Mouse (Mus musculus) liver, adult 2 months (tissue): ENCODE measurements around the gene Itsn1. TPM values are rescaled to one million over a fixed set of nuclear protein-coding genes. Genes with fewer than 3 reads are reported as not detected.
A peak's percentile ranks its signal among the peaks of the same experiment; 100 is the strongest.

Experiments used
- DNase-seq: peaks from one replicate; pipeline ENCODE4 v3.0.0-alpha.2; 2011; ENCODE audit warnings: low read depth, low spot score; ENCODE audit errors: extremely low read depth
- H3K27ac ChIP-seq: fragments of 200-500 bp; replicated peaks from 2 replicates; pipeline ENCODE4 v1.5.1; 2012; ENCODE audit warnings: low read depth, mild to moderate bottlenecking, control low read depth, inconsistent platforms, low read length; ENCODE audit not compliant: insufficient read depth
- H3K27me3 ChIP-seq: fragments of 200-500 bp; 2 replicates; pipeline ENCODE4 v1.6.1; 2012; ENCODE audit warnings: mild to moderate bottlenecking, moderate library complexity, low read length, inconsistent platforms; ENCODE audit not compliant: control insufficient read depth, insufficient read depth
- H3K36me3 ChIP-seq: fragments of 200-500 bp; 2 replicates; pipeline ENCODE4 v1.6.1; 2012; ENCODE audit warnings: low read length, inconsistent platforms; ENCODE audit not compliant: control insufficient read depth, insufficient read depth
- H3K4me1 ChIP-seq: fragments of 200-500 bp; 2 replicates; pipeline ENCODE4 v1.6.1; 2011; ENCODE audit warnings: low read length; ENCODE audit not compliant: control insufficient read depth, insufficient read depth
- H3K4me3 ChIP-seq: fragments of 200-500 bp; 2 replicates; pipeline ENCODE4 v1.5.1; 2011; ENCODE audit warnings: low read depth, mild to moderate bottlenecking, control low read depth, low read length, moderate library complexity; ENCODE audit not compliant: insufficient read depth
- H3K79me2 ChIP-seq: fragments of 200-500 bp; 2 replicates; pipeline ENCODE4 v1.6.1; 2012; ENCODE audit warnings: inconsistent platforms, mild to moderate bottlenecking, low read length, moderate library complexity; ENCODE audit not compliant: control insufficient read depth, insufficient read depth
- H3K9ac ChIP-seq: fragments of 200-500 bp; 2 replicates; pipeline ENCODE4 v1.6.1; 2012; ENCODE audit warnings: low read depth, mild to moderate bottlenecking, control low read depth, inconsistent platforms, low read length
- CTCF ChIP-seq: fragments of 200-500 bp; IDR thresholded peaks from 2 replicates; pipeline ENCODE4 v1.5.1; 2011; ENCODE audit warnings: low read depth, low read length, control low read depth
- POLR2A ChIP-seq: fragments of 200-500 bp; IDR thresholded peaks from 2 replicates; pipeline ENCODE4 v1.6.1; 2011; ENCODE audit warnings: low read length, control low read depth; ENCODE audit not compliant: insufficient read depth; ENCODE audit errors: extremely low read depth
- WGBS: fragments of 180-500 bp; shearing (Covaris S2); methylation state at CpG from one replicate; pipeline ENCODE4 v1.1.7; 2018; 5-methylcytosine and 5-hydroxymethylcytosine counted together
- polyA plus RNA-seq: library from polyadenylated mRNA; depleted of rRNA; stranded (reverse); fragments of >200 nt; gene quantifications from 2 replicates; pipeline ENCODE4 v1.2.3, GENCODE M21; 2012
- total RNA-seq: library from RNA; depleted of rRNA; stranded (reverse); fragments of >200 nt; gene quantifications from 2 replicates; pipeline ENCODE4 v1.2.3, GENCODE M21; 2014

Itsn1 gene
- total and polyA plus RNA-seq, 2 experiments, result 13.6 to 16.3 TPM

- H3K79me2 ChIP-seq, result no peaks in the 10 kb centered on the region
- no peak overlapping the region for H3K9ac ChIP-seq
- TF ChIP-seq CTCF (no peak), POLR2A (no peak)
- DNase-seq, result no peak
- peaks cover 2% of the 10 kb centered on the region; the same call in 1 of the 2 replicates for H3K36me3 ChIP-seq
- WGBS, result 72% methylated on average over 6 of the region's 6 CpGs
- no peaks in the 10 kb centered on the region for H3K27me3 ChIP-seq
- no peaks in the 10 kb centered on the region for H3K4me1 ChIP-seq
- no peak overlapping the region for H3K4me3 ChIP-seq
- no peak overlapping the region for H3K27ac ChIP-seq
These were observed 190.0 kb downstream of the Itsn1 start for GRCm38 (mm10) chr16:91919056-91919455.

- Histone ChIP-seq H3K4me1 (no peaks in the 10 kb centered on the region), H3K27me3 (no peaks in the 10 kb centered on the region), H3K27ac (no peak overlapping the region), H3K9ac (no peak overlapping the region), H3K79me2 (no peaks in the 10 kb centered on the region), H3K4me3 (no peak overlapping the region), H3K36me3 (peaks cover 14% of the 10 kb centered on the region)
- 92% methylated on average over 11 of the region's 11 CpGs for WGBS
- DNase-seq, result no peak
- TF ChIP-seq CTCF (no peak), POLR2A (no peak)
These were observed 192.3 kb downstream of the Itsn1 start for GRCm38 (mm10) chr16:91921340-91921739.

DNA sequence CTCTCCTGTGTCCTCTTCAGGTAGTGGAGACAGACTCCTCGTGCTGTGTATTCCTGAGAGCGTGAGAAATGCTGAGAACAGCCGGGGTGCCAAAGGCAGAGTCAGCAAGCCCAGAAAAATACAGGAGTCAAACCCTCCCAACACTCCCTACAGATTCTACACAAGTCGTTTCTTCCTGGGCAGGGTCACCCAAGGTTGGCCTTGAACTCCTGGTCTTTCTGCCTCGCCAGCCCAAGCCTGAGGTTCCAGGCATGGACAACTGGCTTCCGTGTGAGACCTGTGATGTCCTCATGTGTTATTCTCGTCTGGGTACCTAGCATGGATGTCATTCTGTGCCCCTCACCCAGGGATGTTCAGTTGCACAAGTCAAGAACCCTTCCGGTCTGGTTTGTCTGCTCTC, 193.9 kb downstream of the Itsn1 start:
- TF ChIP-seq POLR2A, result no peak
- TF ChIP-seq CTCF, result no peak
- Histone ChIP-seq H3K36me3 (peaks cover 29% of the 10 kb centered on the region), H3K79me2 (no peaks in the 10 kb centered on the region), H3K9ac (no peak overlapping the region), H3K4me3 (no peak overlapping the region), H3K27me3 (no peaks in the 10 kb centered on the region), H3K27ac (no peak overlapping the region), H3K4me1 (no peaks in the 10 kb centered on the region)
- DNase-seq, result peak; percentile 14
- WGBS, result 66% methylated on average over 8 of the region's 8 CpGs

GRCm38 (mm10) chr16:91924426-91924825, 195.3 kb downstream of the Itsn1 start:
- Histone ChIP-seq H3K27ac (no peak overlapping the region), H3K36me3 (peaks cover 41% of the 10 kb centered on the region), H3K79me2 (no peaks in the 10 kb centered on the region; the same call in 1 of the 2 replicates), H3K27me3 (no peaks in the 10 kb centered on the region), H3K4me3 (no peak overlapping the region), H3K9ac (no peak overlapping the region), H3K4me1 (no peaks in the 10 kb centered on the region)
- 90% methylated on average over 8 of the region's 8 CpGs for WGBS
- DNase-seq, result no peak
- TF ChIP-seq CTCF (no peak), POLR2A (no peak)

DNA sequence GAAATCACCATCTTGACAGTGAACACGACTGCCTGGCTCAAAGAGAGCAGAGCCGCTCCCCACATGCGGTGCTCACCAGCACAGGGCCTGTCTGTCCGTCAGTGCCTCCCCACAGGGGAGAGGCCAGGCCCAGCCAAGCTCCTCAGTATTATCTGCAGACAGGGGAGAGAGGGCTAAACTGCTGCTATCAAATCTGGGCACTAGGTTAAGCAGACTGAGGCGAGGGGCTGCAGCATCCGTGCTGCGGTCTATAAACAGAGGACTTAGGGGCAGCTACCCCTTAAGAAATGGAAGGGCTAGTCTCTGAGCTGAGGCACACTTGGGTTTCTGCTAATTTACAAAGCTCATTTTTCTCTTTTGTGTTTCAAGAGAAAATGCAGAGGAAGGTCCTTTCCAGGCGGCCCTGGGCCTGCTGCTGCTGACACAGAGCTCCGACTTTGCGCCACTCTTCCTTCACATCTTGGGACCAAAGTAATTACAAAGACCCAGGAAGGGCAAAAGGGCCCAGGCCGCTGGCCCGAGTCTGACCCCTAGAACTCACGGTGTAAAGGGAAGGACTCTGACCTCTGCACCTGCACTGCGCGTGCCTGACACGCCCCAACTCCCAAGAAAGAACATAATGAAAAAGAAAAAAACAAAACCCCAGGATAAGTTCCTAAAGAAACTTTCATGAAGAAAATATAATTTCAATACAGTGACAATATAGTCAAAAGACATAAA, 199.0 kb downstream of the Itsn1 start:
- H3K36me3 ChIP-seq, result peaks cover 42% of the 10 kb centered on the region
- H3K27ac ChIP-seq, result no peak overlapping the region
- no peak for TF ChIP-seq CTCF
- no peak for TF ChIP-seq POLR2A
- peaks cover 5% of the 10 kb centered on the region; the same call in 1 of the 2 replicates for H3K79me2 ChIP-seq
- peaks cover 2% of the 10 kb centered on the region; the same call in 1 of the 2 replicates for H3K4me1 ChIP-seq
- no peaks in the 10 kb centered on the region for H3K27me3 ChIP-seq
- 74% methylated on average over 16 of the region's 16 CpGs for whole genome bisulfite sequencing
- no peak overlapping the region for H3K9ac ChIP-seq
- peak; percentile 43 for DNase-seq
- H3K4me3 ChIP-seq, result no peak overlapping the region
